Mouse (Mus musculus) E14TG2a.4 (cell line): ENCODE results near the gene Nelfcd.

Experiments used
- CTCF ChIP-seq: conservative IDR thresholded peaks from 2 replicates; pipeline ENCODE4 v1.5.1; 2014; ENCODE audit warnings: low read length
- NANOG ChIP-seq: IDR thresholded peaks from 2 replicates; pipeline ENCODE4 v1.6.1; 2014; ENCODE audit warnings: borderline replicate concordance, low read length, mixed read lengths

DNA sequence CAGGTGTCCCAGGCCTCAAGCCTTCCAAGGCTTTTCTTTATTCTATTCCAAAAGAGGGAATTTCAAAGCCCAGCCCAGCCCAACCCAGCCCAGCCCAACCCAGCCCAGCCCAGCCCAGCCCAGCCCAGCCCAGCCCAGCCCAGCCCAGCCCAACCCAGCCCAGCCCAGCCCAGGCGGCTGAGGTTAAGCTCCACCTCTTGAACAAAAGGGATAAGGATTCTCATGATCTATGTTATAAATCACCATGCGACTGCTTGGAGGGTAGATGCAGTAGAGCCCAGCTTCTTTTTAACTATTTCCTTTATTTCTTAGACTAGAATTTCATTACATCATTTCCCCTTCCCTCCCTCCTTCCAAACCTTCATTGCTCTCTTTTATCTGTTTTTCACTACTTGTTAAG is 5.4 kb upstream of the Nelfcd start:
- TF ChIP-seq CTCF (no peak), NANOG (no peak)
